Mouse (Mus musculus): Measurements from ENCODE around the gene Ampd3.

DNA sequence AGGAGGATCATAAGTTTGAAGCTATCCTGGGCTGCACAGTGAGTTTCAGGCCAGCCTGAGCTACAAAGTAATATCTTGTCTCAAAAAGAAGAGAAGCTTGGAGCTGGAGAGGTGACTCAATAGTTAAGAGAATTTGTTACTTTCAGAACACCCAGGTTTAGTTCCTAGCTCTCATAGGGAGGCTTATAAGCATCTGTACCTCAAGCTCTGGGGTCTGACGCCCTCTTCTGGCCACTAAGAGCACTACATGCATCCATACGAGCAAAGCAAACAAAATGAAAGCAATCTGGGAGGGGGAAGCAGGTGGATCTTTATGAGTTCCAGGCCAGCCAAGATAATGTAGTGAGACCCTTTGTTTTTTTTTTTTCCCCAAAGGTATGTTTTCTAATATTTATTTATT is 31.1 kb upstream of the Ampd3 start:
- TF ChIP-seq CTCF (IDR thresholded peaks at IDR 0.05; ENCODE audit: insufficient read depth, low read depth, low read length) (no peak), POLR2A (IDR thresholded peaks at IDR 0.05; ENCODE audit: insufficient read depth, low read depth, low read length) (no peak)
